Mouse (Mus musculus): Measurements from ENCODE around the gene Ftsj3. TPM values are rescaled to one million over a fixed set of nuclear protein-coding genes. Genes with fewer than 3 reads are reported as not detected.

The Ftsj3 gene
- polyA plus RNA-seq, 1 experiment from 2014 or later: 70.1 TPM

GRCm38 (mm10) chr11:106286206-106286605, 30.3 kb upstream of the Ftsj3 start:
- Histone ChIP-seq H3K9me3 (ENCODE audit: control insufficient read depth, low read length) (no peaks in the 10 kb centered on the region), H3K36me3 (ENCODE audit: control insufficient read depth, insufficient read depth, low read length) (no peaks in the 10 kb centered on the region), H3K4me2 (ENCODE audit: low read depth, low read length, severe bottlenecking) (no peak overlapping the region), H3K4me3 (ENCODE audit: low read depth, low read length) (no peak overlapping the region), H3K9ac (ENCODE audit: low read length) (no peak overlapping the region), H3K4me1 (replicated peaks; ENCODE audit: control insufficient read depth, insufficient read depth, low read length) (no peaks in the 10 kb centered on the region), H3K27me3 (ENCODE audit: control insufficient read depth, insufficient read depth, low read length) (no peaks in the 10 kb centered on the region), H3K27ac (ENCODE audit: low read depth, low read length) (no peak overlapping the region)
- no peak for DNase-seq (ENCODE audit: low spot score)
- ATAC-seq (replicated peaks; ENCODE audit: low FRiP score): no peak
- WGBS: 90% methylated on average over 7 of the region's 7 CpGs

- 80% methylated on average over 8 of the region's 8 CpGs for WGBS
- no peaks in the 10 kb centered on the region for H3K36me3 ChIP-seq (ENCODE audit: control insufficient read depth, insufficient read depth, low read length)
- H3K27ac ChIP-seq (ENCODE audit: low read depth, low read length): no peak overlapping the region
- no peaks in the 10 kb centered on the region for H3K4me1 ChIP-seq (replicated peaks; ENCODE audit: control insufficient read depth, insufficient read depth, low read length)
- H3K9me3 ChIP-seq (ENCODE audit: control insufficient read depth, low read length): no peaks in the 10 kb centered on the region
- no peak overlapping the region for H3K4me3 ChIP-seq (ENCODE audit: low read depth, low read length)
- H3K27me3 ChIP-seq (ENCODE audit: control insufficient read depth, insufficient read depth, low read length): no peaks in the 10 kb centered on the region
- H3K4me2 ChIP-seq (ENCODE audit: low read depth, low read length, severe bottlenecking): no peak overlapping the region
- no peak for DNase-seq (ENCODE audit: low spot score)
- no peak for ATAC-seq (replicated peaks; ENCODE audit: low FRiP score)
- H3K9ac ChIP-seq (ENCODE audit: low read length): no peak overlapping the region
Measured at GRCm38 (mm10) chr11:106284126-106284525, 28.2 kb upstream of the Ftsj3 start.

- Histone ChIP-seq H3K4me3 (ENCODE audit: low read depth, low read length) (no peak overlapping the region), H3K27ac (ENCODE audit: low read depth, low read length) (no peak overlapping the region), H3K9ac (ENCODE audit: low read length) (no peak overlapping the region), H3K9me3 (ENCODE audit: control insufficient read depth, low read length) (no peaks in the 10 kb centered on the region), H3K4me2 (ENCODE audit: low read depth, low read length, severe bottlenecking) (no peak overlapping the region), H3K4me1 (replicated peaks; ENCODE audit: control insufficient read depth, insufficient read depth, low read length) (no peaks in the 10 kb centered on the region), H3K27me3 (ENCODE audit: control insufficient read depth, insufficient read depth, low read length) (no peaks in the 10 kb centered on the region), H3K36me3 (ENCODE audit: control insufficient read depth, insufficient read depth, low read length) (no peaks in the 10 kb centered on the region)
- DNase-seq (ENCODE audit: low spot score) (no peak), ATAC-seq (replicated peaks; ENCODE audit: low FRiP score) (no peak)
- 84% methylated on average over 4 of the region's 4 CpGs for WGBS
Measured at GRCm38 (mm10) chr11:106283371-106283770, 27.5 kb upstream of the Ftsj3 start.

GRCm38 (mm10) chr11:106282452-106282851, 26.6 kb upstream of the Ftsj3 start:
- Histone ChIP-seq H3K4me1 (replicated peaks; ENCODE audit: control insufficient read depth, insufficient read depth, low read length) (no peaks in the 10 kb centered on the region), H3K4me3 (ENCODE audit: low read depth, low read length) (no peak overlapping the region), H3K9me3 (ENCODE audit: control insufficient read depth, low read length) (no peaks in the 10 kb centered on the region), H3K27ac (ENCODE audit: low read depth, low read length) (no peak overlapping the region), H3K36me3 (ENCODE audit: control insufficient read depth, insufficient read depth, low read length) (no peaks in the 10 kb centered on the region), H3K27me3 (ENCODE audit: control insufficient read depth, insufficient read depth, low read length) (no peaks in the 10 kb centered on the region), H3K4me2 (ENCODE audit: low read depth, low read length, severe bottlenecking) (no peak overlapping the region), H3K9ac (ENCODE audit: low read length) (no peak overlapping the region)
- DNase-seq (ENCODE audit: low spot score): no peak
- no peak for ATAC-seq (replicated peaks; ENCODE audit: low FRiP score)
- WGBS: 89% methylated on average over 6 of the region's 6 CpGs

GRCm38 (mm10) chr11:106276454-106276853, 20.6 kb upstream of the Ftsj3 start, which contains the start of gene Tcam1:
TSS of gene Tcam1 (plus strand) at chr11:106276672.
- no peaks in the 10 kb centered on the region for H3K9me3 ChIP-seq (ENCODE audit: control insufficient read depth, low read length)
- ATAC-seq (replicated peaks; ENCODE audit: low FRiP score) (peak; percentile 47), DNase-seq (ENCODE audit: low spot score) (peak; percentile 94)
- no peaks in the 10 kb centered on the region for H3K36me3 ChIP-seq (ENCODE audit: control insufficient read depth, insufficient read depth, low read length)
- H3K9ac ChIP-seq (ENCODE audit: low read length): no peak within 1 kb of the TSS
- no peak within 1 kb of the TSS; the same call in 1 of the 2 replicates for H3K4me3 ChIP-seq (ENCODE audit: low read depth, low read length)
- H3K27me3 ChIP-seq (ENCODE audit: control insufficient read depth, insufficient read depth, low read length): no peaks in the 10 kb centered on the region; the same call in 1 of the 2 replicates
- WGBS: 13% methylated on average over 25 of the region's 25 CpGs
- H3K4me2 ChIP-seq (ENCODE audit: low read depth, low read length, severe bottlenecking): peak within 1 kb of the TSS; percentile 18; the same call in 1 of the 2 replicates
- no peak within 1 kb of the TSS for H3K27ac ChIP-seq (ENCODE audit: low read depth, low read length)
- peaks cover under 1% of the 10 kb centered on the region; the same call in 1 of the 2 replicates for H3K4me1 ChIP-seq (replicated peaks; ENCODE audit: control insufficient read depth, insufficient read depth, low read length)

- Histone ChIP-seq H3K27me3 (ENCODE audit: control insufficient read depth, insufficient read depth, low read length) (no peaks in the 10 kb centered on the region; the same call in 1 of the 2 replicates), H3K9me3 (ENCODE audit: control insufficient read depth, low read length) (no peaks in the 10 kb centered on the region), H3K9ac (ENCODE audit: low read length) (no peak overlapping the region), H3K4me3 (ENCODE audit: low read depth, low read length) (no peak overlapping the region), H3K36me3 (ENCODE audit: control insufficient read depth, insufficient read depth, low read length) (no peaks in the 10 kb centered on the region), H3K4me1 (replicated peaks; ENCODE audit: control insufficient read depth, insufficient read depth, low read length) (peaks cover 4% of the 10 kb centered on the region; the same call in 1 of the 2 replicates), H3K27ac (ENCODE audit: low read depth, low read length) (no peak overlapping the region), H3K4me2 (ENCODE audit: low read depth, low read length, severe bottlenecking) (no peak overlapping the region)
- DNase-seq (ENCODE audit: low spot score) (no peak), ATAC-seq (replicated peaks; ENCODE audit: low FRiP score) (no peak)
- 90% methylated on average over 7 of the region's 7 CpGs for WGBS
Measured at GRCm38 (mm10) chr11:106274971-106275411, 19.1 kb upstream of the Ftsj3 start.

- no peak for DNase-seq (ENCODE audit: low spot score)
- Histone ChIP-seq H3K27ac (ENCODE audit: low read depth, low read length) (no peak overlapping the region), H3K4me2 (ENCODE audit: low read depth, low read length, severe bottlenecking) (no peak overlapping the region), H3K9me3 (ENCODE audit: control insufficient read depth, low read length) (no peaks in the 10 kb centered on the region), H3K4me1 (replicated peaks; ENCODE audit: control insufficient read depth, insufficient read depth, low read length) (peaks cover 4% of the 10 kb centered on the region; the same call in 1 of the 2 replicates), H3K9ac (ENCODE audit: low read length) (no peak overlapping the region), H3K36me3 (ENCODE audit: control insufficient read depth, insufficient read depth, low read length) (no peaks in the 10 kb centered on the region), H3K4me3 (ENCODE audit: low read depth, low read length) (no peak overlapping the region), H3K27me3 (ENCODE audit: control insufficient read depth, insufficient read depth, low read length) (no peaks in the 10 kb centered on the region; the same call in 1 of the 2 replicates)
- no peak for ATAC-seq (replicated peaks; ENCODE audit: low FRiP score)
- WGBS: 88% methylated on average over 1 of the region's 1 CpGs
Measured at GRCm38 (mm10) chr11:106274374-106274773, 18.5 kb upstream of the Ftsj3 start.

GRCm38 (mm10) chr11:106273811-106274210, 17.9 kb upstream of the Ftsj3 start:
- no peaks in the 10 kb centered on the region; the same call in 1 of the 2 replicates for H3K27me3 ChIP-seq (ENCODE audit: control insufficient read depth, insufficient read depth, low read length)
- 0 out of 2 replicates have a peak overlapping the region, but pooled peaks have one; percentile 96 for H3K4me3 ChIP-seq (ENCODE audit: low read depth, low read length)
- ATAC-seq (replicated peaks; ENCODE audit: low FRiP score) (no peak), DNase-seq (ENCODE audit: low spot score) (no peak)
- H3K4me1 ChIP-seq (replicated peaks; ENCODE audit: control insufficient read depth, insufficient read depth, low read length): peaks cover 6% of the 10 kb centered on the region; the same call in 1 of the 2 replicates
- H3K36me3 ChIP-seq (ENCODE audit: control insufficient read depth, insufficient read depth, low read length): no peaks in the 10 kb centered on the region
- H3K9ac ChIP-seq (ENCODE audit: low read length): no peak overlapping the region
- no peak overlapping the region for H3K27ac ChIP-seq (ENCODE audit: low read depth, low read length)
- peak overlapping the region; percentile 59; the same call in 1 of the 2 replicates for H3K4me2 ChIP-seq (ENCODE audit: low read depth, low read length, severe bottlenecking)
- WGBS: 93% methylated on average over 6 of the region's 6 CpGs
- no peaks in the 10 kb centered on the region for H3K9me3 ChIP-seq (ENCODE audit: control insufficient read depth, low read length)

GRCm38 (mm10) chr11:106273311-106273684, 17.4 kb upstream of the Ftsj3 start:
- H3K9me3 ChIP-seq (ENCODE audit: control insufficient read depth, low read length): no peaks in the 10 kb centered on the region
- ATAC-seq (replicated peaks; ENCODE audit: low FRiP score) (peak; percentile 35), DNase-seq (ENCODE audit: low spot score) (no peak)
- peak overlapping the region; percentile 96 for H3K4me3 ChIP-seq (ENCODE audit: low read depth, low read length)
- H3K9ac ChIP-seq (ENCODE audit: low read length): peak overlapping the region; percentile 52
- 20% methylated on average over 16 of the region's 16 CpGs for WGBS
- H3K27me3 ChIP-seq (ENCODE audit: control insufficient read depth, insufficient read depth, low read length): no peaks in the 10 kb centered on the region; the same call in 1 of the 2 replicates
- peak overlapping the region; percentile 71; the same call in 1 of the 2 replicates for H3K27ac ChIP-seq (ENCODE audit: low read depth, low read length)
- no peaks in the 10 kb centered on the region for H3K36me3 ChIP-seq (ENCODE audit: control insufficient read depth, insufficient read depth, low read length)
- peak overlapping the region; percentile 59 for H3K4me2 ChIP-seq (ENCODE audit: low read depth, low read length, severe bottlenecking)
- H3K4me1 ChIP-seq (replicated peaks; ENCODE audit: control insufficient read depth, insufficient read depth, low read length): peaks cover 8% of the 10 kb centered on the region
